Mouse (Mus musculus) CH12.LX (cell line): ENCODE measurements at regions not wholly inside any gene's neighbourhood (a gene's known extent, or its start where the extent isn't known, plus 50 kb on each side); places are given as distances from the start of the nearest gene placed in this dataset.

ENCODE experiments used
- DNase-seq: peaks from one replicate; pipeline ENCODE4 v3.0.0-alpha.2; 2013; ENCODE audit errors: extremely low read depth
- H3K27ac ChIP-seq: 2 replicates; pipeline ENCODE4 v1.5.1; 2012; ENCODE audit warnings: low read depth, mild to moderate bottlenecking, control low read depth, moderate library complexity; ENCODE audit not compliant: insufficient read depth
- H3K27me3 ChIP-seq: replicated peaks from 2 replicates; pipeline ENCODE3; 2012; ENCODE audit warnings: inconsistent platforms
- H3K36me3 ChIP-seq, 2 experiments: replicated peaks in 1 of 2; 2 replicates each; pipeline versions ENCODE3 to v1.6.1; 2012; ENCODE audit warnings: inconsistent platforms in 1 of 2, low read length in 1 of 2, mild to moderate bottlenecking in 1 of 2, mixed read lengths in 1 of 2, moderate library complexity in 1 of 2; ENCODE audit not compliant: control insufficient read depth in 1 of 2, insufficient read depth in 1 of 2
- H3K4me1 ChIP-seq, 2 experiments: 2 replicates each; pipeline ENCODE4 v1.6.1; 2012; ENCODE audit warnings: inconsistent platforms in 1 of 2, moderate library complexity in 1 of 2; ENCODE audit not compliant: insufficient read depth in 2 of 2, control insufficient read depth in 1 of 2
- H3K4me2 ChIP-seq: 2 replicates; pipeline ENCODE4 v1.6.1; 2012; ENCODE audit warnings: low read depth, mild to moderate bottlenecking, control low read depth; ENCODE audit not compliant: poor library complexity, insufficient read depth, severe bottlenecking
- H3K4me3 ChIP-seq, 3 experiments: fragments of 150-350 bp in 1 of 3; sonication (generic) in 1 of 3; replicated peaks in 1 of 3; 2 replicates each; pipeline versions ENCODE3 to v1.5.1; 2011 to 2012; ENCODE audit warnings: low read depth in 2 of 3, low read length in 2 of 3, mild to moderate bottlenecking in 2 of 3, moderate library complexity in 2 of 3, control low read depth in 1 of 3, improper control_type of control experiment in 1 of 3, inconsistent platforms in 1 of 3, mixed read lengths in 1 of 3; ENCODE audit not compliant: poor library complexity in 1 of 3
- H3K79me2 ChIP-seq: replicated peaks from 2 replicates; pipeline ENCODE4 v1.6.1; 2012; ENCODE audit warnings: mild to moderate bottlenecking, moderate library complexity; ENCODE audit not compliant: control insufficient read depth, poor library complexity, insufficient read depth, severe bottlenecking; ENCODE audit errors: extremely low read depth
- H3K9ac ChIP-seq: 2 replicates; pipeline ENCODE4 v1.6.1; 2012; ENCODE audit warnings: low read depth, mild to moderate bottlenecking, control low read depth, moderate library complexity; ENCODE audit not compliant: insufficient read depth
- H3K9me3 ChIP-seq: replicated peaks from 2 replicates; pipeline ENCODE3; 2012; ENCODE audit warnings: low read length, inconsistent platforms, mixed read lengths
- BHLHE40 ChIP-seq: IDR thresholded peaks from 2 replicates; pipeline ENCODE4 v1.6.1; 2011; ENCODE audit warnings: mild to moderate bottlenecking, low read depth, low read length, improper control_type of control experiment
- CHD2 ChIP-seq: IDR thresholded peaks from 2 replicates; pipeline ENCODE4 v1.6.1; 2011; ENCODE audit warnings: low read length, improper control_type of control experiment
- IRF4 ChIP-seq: IDR thresholded peaks from 2 replicates; pipeline ENCODE4 v1.6.1; 2014; ENCODE audit warnings: low read depth, mild to moderate bottlenecking, inconsistent platforms, low read length, improper control_type of control experiment
- JUND ChIP-seq: conservative IDR thresholded peaks from 2 replicates; pipeline ENCODE4 v1.6.1; 2011; ENCODE audit warnings: low read depth, low read length, improper control_type of control experiment
- KAT2A ChIP-seq: IDR thresholded peaks from 2 replicates; pipeline ENCODE4 v1.6.1; 2012; ENCODE audit warnings: low read length, improper control_type of control experiment, inconsistent platforms; ENCODE audit not compliant: insufficient replicate concordance
- MAZ ChIP-seq: IDR thresholded peaks from 2 replicates; pipeline ENCODE4 v1.6.1; 2012; ENCODE audit warnings: low read depth, mild to moderate bottlenecking, inconsistent platforms, low read length, improper control_type of control experiment, moderate library complexity
- MEF2A ChIP-seq: IDR thresholded peaks from 2 replicates; pipeline ENCODE4 v1.6.1; 2014; ENCODE audit warnings: low read depth, mild to moderate bottlenecking, inconsistent platforms, low read length, improper control_type of control experiment, borderline replicate concordance
- MXI1 ChIP-seq: IDR thresholded peaks from 2 replicates; pipeline ENCODE4 v1.6.1; 2011; ENCODE audit warnings: mild to moderate bottlenecking, low read depth, low read length, improper control_type of control experiment
- NRF1 ChIP-seq: IDR thresholded peaks from 2 replicates; pipeline ENCODE4 v1.6.1; 2014; ENCODE audit warnings: low read depth, mild to moderate bottlenecking, inconsistent platforms, low read length, improper control_type of control experiment, moderate library complexity
- PAX5 ChIP-seq: IDR thresholded peaks from 2 replicates; pipeline ENCODE4 v1.6.1; 2012; ENCODE audit warnings: low read length, inconsistent platforms, mixed read lengths
- RAD21 ChIP-seq: IDR thresholded peaks from 2 replicates; pipeline ENCODE4 v1.6.1; 2011; ENCODE audit warnings: low read depth, mild to moderate bottlenecking, low read length, improper control_type of control experiment, moderate library complexity
- RCOR1 ChIP-seq: conservative IDR thresholded peaks from 2 replicates; pipeline ENCODE4 v1.6.1; 2012; ENCODE audit warnings: low read depth, mild to moderate bottlenecking, inconsistent platforms, low read length, improper control_type of control experiment
- SIN3A ChIP-seq: IDR thresholded peaks from 2 replicates; pipeline ENCODE4 v1.6.1; 2012; ENCODE audit warnings: low read length, improper control_type of control experiment, inconsistent platforms
- SMC3 ChIP-seq: IDR thresholded peaks from 2 replicates; pipeline ENCODE4 v1.6.1; 2011; ENCODE audit warnings: low read depth, low read length, improper control_type of control experiment
- UBTF ChIP-seq: IDR thresholded peaks from 2 replicates; pipeline ENCODE4 v1.6.1; 2012; ENCODE audit warnings: low read depth, mild to moderate bottlenecking, inconsistent platforms, low read length, improper control_type of control experiment, moderate library complexity
- USF1 ChIP-seq: IDR thresholded peaks from 2 replicates; pipeline ENCODE4 v1.6.1; 2014; ENCODE audit warnings: low read depth, mild to moderate bottlenecking, inconsistent platforms, low read length, improper control_type of control experiment
- ZC3H11A ChIP-seq: IDR thresholded peaks from 2 replicates; pipeline ENCODE4 v1.6.1; 2012; ENCODE audit warnings: low read depth, mild to moderate bottlenecking, inconsistent platforms, low read length, improper control_type of control experiment
- ZKSCAN1 ChIP-seq: IDR thresholded peaks from 2 replicates; pipeline ENCODE4 v1.6.1; 2012; ENCODE audit warnings: low read depth, inconsistent platforms, low read length, improper control_type of control experiment, borderline replicate concordance
- ZNF384 ChIP-seq: IDR thresholded peaks from 2 replicates; pipeline ENCODE4 v1.6.1; 2012; ENCODE audit warnings: low read depth, low read length, improper control_type of control experiment, inconsistent platforms
- dilution Hi-C: fragments of 300-500 bp; cut with MboI; formaldehyde crosslinking; loops from 2 replicates; pipeline ENCODE4 v1.14.3; 2020; ENCODE audit warnings: low sequenced_read_pairs; ENCODE audit not compliant: extremely low pct_unique_long_range_greater_than_20kb, extremely low pct_ligation_motif_present
- in situ Hi-C: fragments of 300-500 bp; cut with MboI; formaldehyde crosslinking; loops from 3 replicates; pipeline ENCODE4 v1.14.3; 2019; ENCODE audit warnings: low sequenced_read_pairs, low pct_ligation_motif_present, low pct_unique_long_range_greater_than_20kb, mixed read lengths

DNA sequence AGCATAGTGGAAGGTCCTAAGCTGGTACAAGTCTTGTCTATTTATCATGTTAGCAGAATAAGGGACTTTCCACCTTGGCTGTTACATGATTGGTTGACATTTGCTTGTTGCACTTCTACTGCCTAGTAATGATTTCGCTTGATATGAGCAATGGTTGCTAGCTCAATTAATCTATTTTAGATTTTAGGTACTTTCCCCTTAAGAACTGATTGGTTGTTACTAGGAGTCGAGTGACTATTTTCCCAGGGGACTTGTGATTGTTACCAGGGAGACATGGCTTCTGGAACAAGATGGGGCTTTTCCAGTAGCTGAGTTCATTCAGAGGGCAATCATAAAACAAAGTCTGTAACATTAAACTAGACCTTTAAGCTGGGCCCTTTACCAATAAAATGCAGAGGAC lies 100.9 kb downstream of the Nup35 start:
- no peak for TF ChIP-seq CHD2
- no peak for TF ChIP-seq BHLHE40
- TF ChIP-seq NRF1 = no peak
- TF ChIP-seq KAT2A = no peak
- TF ChIP-seq UBTF = no peak
- TF ChIP-seq IRF4 = no peak
- TF ChIP-seq ZC3H11A = no peak
- no peak for TF ChIP-seq JUND
- no peak for TF ChIP-seq PAX5
- TF ChIP-seq SIN3A = no peak
- TF ChIP-seq MXI1 = no peak
- TF ChIP-seq MEF2A = no peak
- TF ChIP-seq RCOR1 = no peak
- no peak for TF ChIP-seq ZNF384
- TF ChIP-seq USF1 = no peak
- TF ChIP-seq MAZ = no peak
- TF ChIP-seq SMC3 = no peak
- TF ChIP-seq, all 38 proteins: peak for 0
- Histone ChIP-seq H3K79me2 (no peaks in the 10 kb centered on the region), H3K4me3 (no peak overlapping the region), H3K27ac (no peak overlapping the region), H3K4me1 (peaks cover 0 to 8% of the 10 kb centered on the region in 2 experiments; a peak in 1 of 4 replicates), H3K27me3 (no peaks in the 10 kb centered on the region), H3K36me3 (no peaks in the 10 kb centered on the region), H3K4me2 (0 out of 2 replicates have a peak overlapping the region, but pooled peaks have one; percentile 13), H3K9ac (no peak overlapping the region), H3K9me3 (peaks cover 6% of the 10 kb centered on the region)
- in situ Hi-C loops (no loop called here), dilution Hi-C loops (no loop called here)
- DNase-seq = peak; percentile 83

GRCm38 (mm10) chr2:80724085-80724484 lies 107.0 kb downstream of the Nup35 start:
- H3K4me3 ChIP-seq = no peak overlapping the region
- H3K27ac ChIP-seq = no peak overlapping the region
- no peak for DNase-seq
- H3K27me3 ChIP-seq = no peaks in the 10 kb centered on the region
- no peak overlapping the region for H3K4me2 ChIP-seq
- TF ChIP-seq RAD21 (no peak), ZKSCAN1 (no peak)
- in situ Hi-C loops (no loop called here), dilution Hi-C loops (no loop called here)
- H3K79me2 ChIP-seq = no peaks in the 10 kb centered on the region
- no peaks in the 10 kb centered on the region for H3K4me1 ChIP-seq
- H3K9ac ChIP-seq = no peak overlapping the region
- no peaks in the 10 kb centered on the region for H3K9me3 ChIP-seq
- no peaks in the 10 kb centered on the region for H3K36me3 ChIP-seq
